Mouse (Mus musculus) heart, embryonic 15.5 days (tissue): ENCODE measurements around the gene Ddx4. TPM values are rescaled to one million over a fixed set of nuclear protein-coding genes. Genes with fewer than 3 reads are reported as not detected.
A peak's percentile ranks its signal among the peaks of the same experiment; 100 is the strongest.

ENCODE experiments used
- ATAC-seq: fragments of 200-750 bp; cut with Nextera tagmentation; replicated peaks from 2 replicates; pipeline ENCODE4 v1.8.0; 2017; ENCODE audit warnings: low read depth, moderate TSS enrichment; ENCODE audit not compliant: insufficient number of reproducible peaks, insufficient read depth, low FRiP score
- H3K27ac ChIP-seq: fragments of 300-500 bp; sonication (generic); 2 replicates; pipeline ENCODE4 v1.5.1; 2015; ENCODE audit warnings: mild to moderate bottlenecking, inconsistent platforms
- H3K27me3 ChIP-seq: fragments of 300-500 bp; sonication (generic); 2 replicates; pipeline ENCODE4 v1.6.1; 2015; ENCODE audit warnings: inconsistent platforms
- H3K36me3 ChIP-seq: fragments of 300-500 bp; sonication (generic); 2 replicates; pipeline ENCODE4 v1.6.1; 2015; ENCODE audit warnings: mild to moderate bottlenecking, inconsistent platforms
- H3K4me1 ChIP-seq: fragments of 300-500 bp; sonication (generic); replicated peaks from 2 replicates; pipeline ENCODE4 v1.6.1; 2015; ENCODE audit warnings: inconsistent platforms
- H3K4me2 ChIP-seq: fragments of 300-500 bp; sonication (generic); 2 replicates; pipeline ENCODE4 v1.6.1; 2015; ENCODE audit warnings: inconsistent platforms, mild to moderate bottlenecking, moderate library complexity
- H3K4me3 ChIP-seq: fragments of 300-500 bp; sonication (generic); 2 replicates; pipeline ENCODE4 v1.5.1; 2015; ENCODE audit warnings: mild to moderate bottlenecking, inconsistent platforms
- H3K9ac ChIP-seq: fragments of 300-500 bp; sonication (generic); 2 replicates; pipeline ENCODE4 v1.6.1; 2015; ENCODE audit warnings: mild to moderate bottlenecking, inconsistent platforms
- H3K9me3 ChIP-seq: fragments of 300-500 bp; sonication (generic); replicated peaks from 2 replicates; pipeline ENCODE4 v1.6.1; 2016; ENCODE audit warnings: inconsistent platforms
- WGBS: fragments of 180-500 bp; shearing (Covaris S2); methylation state at CpG from one replicate; pipeline ENCODE4 v1.1.7; 2015; ENCODE audit warnings: mixed read lengths; 5-methylcytosine and 5-hydroxymethylcytosine counted together
- polyA plus RNA-seq: library from polyadenylated mRNA; unstranded; fragments of >200 nt; fragmentation: Nextera tagmentation; extraction: Ambion mirVana; gene quantifications from 2 replicates; pipeline ENCODE4 v1.2.1, GENCODE M21; 2015

Ddx4 gene
- polyA plus RNA-seq, 1 experiment from 2014 or later, result 0.52 TPM

GRCm38 (mm10) chr13:112667215-112667614, 14.9 kb upstream of the Ddx4 start:
- 29% methylated on average over 9 of the region's 9 CpGs for WGBS
- Histone ChIP-seq H3K9ac (no peak overlapping the region), H3K4me2 (peak overlapping the region; percentile 40), H3K27me3 (no peaks in the 10 kb centered on the region), H3K9me3 (no peaks in the 10 kb centered on the region), H3K4me1 (peaks cover 11% of the 10 kb centered on the region; the same call in 1 of the 2 replicates), H3K36me3 (peaks cover 4% of the 10 kb centered on the region; the same call in 1 of the 2 replicates), H3K4me3 (no peak overlapping the region), H3K27ac (0 out of 2 replicates have a peak overlapping the region, but pooled peaks have one; percentile 9)
- ATAC-seq, result peak; percentile 67; the same call in 1 of the 2 replicates

- no peak overlapping the region for H3K9ac ChIP-seq
- no peaks in the 10 kb centered on the region for H3K9me3 ChIP-seq
- peak overlapping the region; percentile 40 for H3K4me2 ChIP-seq
- peaks cover 13% of the 10 kb centered on the region for H3K4me1 ChIP-seq
- H3K27me3 ChIP-seq, result no peaks in the 10 kb centered on the region
- H3K36me3 ChIP-seq, result peaks cover 4% of the 10 kb centered on the region; the same call in 1 of the 2 replicates
- no peak for ATAC-seq
- 0 out of 2 replicates have a peak overlapping the region, but pooled peaks have one; percentile 9 for H3K27ac ChIP-seq
- 75% methylated on average over 10 of the region's 10 CpGs for WGBS
- no peak overlapping the region for H3K4me3 ChIP-seq
These were observed 14.3 kb upstream of the Ddx4 start for GRCm38 (mm10) chr13:112666433-112667024.

- peak overlapping the region; percentile 82; the same call in 1 of the 2 replicates for H3K4me3 ChIP-seq
- H3K4me1 ChIP-seq, result peaks cover 15% of the 10 kb centered on the region
- no peaks in the 10 kb centered on the region for H3K9me3 ChIP-seq
- H3K4me2 ChIP-seq, result peak overlapping the region; percentile 91
- ATAC-seq, result no peak
- H3K36me3 ChIP-seq, result no peaks in the 10 kb centered on the region
- H3K27me3 ChIP-seq, result no peaks in the 10 kb centered on the region
- no peak overlapping the region for H3K27ac ChIP-seq
- H3K9ac ChIP-seq, result no peak overlapping the region
- 75% methylated on average over 2 of the region's 2 CpGs for WGBS
These were observed 9.4 kb upstream of the Ddx4 start for GRCm38 (mm10) chr13:112661687-112662086.

GRCm38 (mm10) chr13:112660574-112661381, 8.5 kb upstream of the Ddx4 start, which contains the start of gene Slc38a9:
TSS of gene Slc38a9 (plus strand) at chr13:112660751.
- Histone ChIP-seq H3K4me3 (peak within 1 kb of the TSS; percentile 82), H3K27me3 (no peaks in the 10 kb centered on the region), H3K36me3 (no peaks in the 10 kb centered on the region), H3K4me1 (peaks cover 11% of the 10 kb centered on the region), H3K4me2 (peak within 1 kb of the TSS; percentile 91), H3K9ac (peak within 1 kb of the TSS; percentile 85), H3K27ac (peak within 1 kb of the TSS; percentile 77), H3K9me3 (no peaks in the 10 kb centered on the region)
- peak; percentile 98 for ATAC-seq
- under 1% methylated on average over 33 of the region's 33 CpGs for WGBS

- Histone ChIP-seq H3K4me3 (peak overlapping the region; percentile 82), H3K4me1 (peaks cover 11% of the 10 kb centered on the region), H3K27me3 (no peaks in the 10 kb centered on the region), H3K4me2 (peak overlapping the region; percentile 91), H3K9me3 (no peaks in the 10 kb centered on the region), H3K36me3 (no peaks in the 10 kb centered on the region), H3K27ac (no peak overlapping the region), H3K9ac (peak overlapping the region; percentile 55)
- 4% methylated on average over 10 of the region's 10 CpGs for WGBS
- ATAC-seq, result no peak
These were observed 7.8 kb upstream of the Ddx4 start for GRCm38 (mm10) chr13:112659986-112660573.

GRCm38 (mm10) chr13:112651183-112651582, 1.1 kb downstream of the Ddx4 start:
- H3K4me2 ChIP-seq, result no peak overlapping the region
- no peak overlapping the region for H3K4me3 ChIP-seq
- no peaks in the 10 kb centered on the region for H3K9me3 ChIP-seq
- no peak overlapping the region for H3K27ac ChIP-seq
- H3K36me3 ChIP-seq, result no peaks in the 10 kb centered on the region
- ATAC-seq, result no peak
- WGBS, result 89% methylated on average over 3 of the region's 3 CpGs
- H3K27me3 ChIP-seq, result no peaks in the 10 kb centered on the region
- no peak overlapping the region for H3K9ac ChIP-seq
- H3K4me1 ChIP-seq, result no peaks in the 10 kb centered on the region

GRCm38 (mm10) chr13:112645529-112646186, 6.6 kb downstream of the Ddx4 start:
- Histone ChIP-seq H3K27ac (no peak overlapping the region), H3K9me3 (no peaks in the 10 kb centered on the region), H3K4me3 (no peak overlapping the region), H3K4me1 (no peaks in the 10 kb centered on the region), H3K9ac (no peak overlapping the region), H3K27me3 (no peaks in the 10 kb centered on the region), H3K4me2 (no peak overlapping the region), H3K36me3 (no peaks in the 10 kb centered on the region)
- no peak for ATAC-seq
- 89% methylated on average over 1 of the region's 1 CpGs for WGBS

- WGBS, result 83% methylated on average over 3 of the region's 3 CpGs
- Histone ChIP-seq H3K9me3 (no peaks in the 10 kb centered on the region), H3K4me1 (no peaks in the 10 kb centered on the region)
These were observed 7.3 kb downstream of the Ddx4 start for GRCm38 (mm10) chr13:112644996-112645395.

GRCm38 (mm10) chr13:112642897-112643296, 9.4 kb downstream of the Ddx4 start:
- ATAC-seq, result no peak
- no peaks in the 10 kb centered on the region for H3K4me1 ChIP-seq
- 80% methylated on average over 3 of the region's 3 CpGs for WGBS
- no peaks in the 10 kb centered on the region for H3K27me3 ChIP-seq
- H3K4me2 ChIP-seq, result no peak overlapping the region
- H3K9me3 ChIP-seq, result no peaks in the 10 kb centered on the region
- H3K27ac ChIP-seq, result no peak overlapping the region
- no peaks in the 10 kb centered on the region for H3K36me3 ChIP-seq
- H3K4me3 ChIP-seq, result no peak overlapping the region
- no peak overlapping the region for H3K9ac ChIP-seq

More at GRCm38 (mm10) chr13:112644996-112645395, 7.3 kb downstream of the Ddx4 start:
- no peak overlapping the region for H3K4me3 ChIP-seq
- no peak overlapping the region for H3K27ac ChIP-seq
- H3K36me3 ChIP-seq, result no peaks in the 10 kb centered on the region
- H3K9ac ChIP-seq, result no peak overlapping the region
- H3K4me2 ChIP-seq, result no peak overlapping the region
- ATAC-seq, result no peak
- H3K27me3 ChIP-seq, result no peaks in the 10 kb centered on the region

GRCm38 (mm10) chr13:112639111-112639510, 13.2 kb downstream of the Ddx4 start:
- Histone ChIP-seq H3K27me3 (no peaks in the 10 kb centered on the region), H3K9ac (no peak overlapping the region), H3K36me3 (no peaks in the 10 kb centered on the region), H3K4me3 (no peak overlapping the region), H3K27ac (no peak overlapping the region), H3K4me1 (no peaks in the 10 kb centered on the region), H3K9me3 (no peaks in the 10 kb centered on the region), H3K4me2 (no peak overlapping the region)
- no peak for ATAC-seq
- 64% methylated on average over 4 of the region's 4 CpGs for WGBS

GRCm38 (mm10) chr13:112636498-112636897, 15.8 kb downstream of the Ddx4 start:
- Histone ChIP-seq H3K9ac (no peak overlapping the region), H3K9me3 (no peaks in the 10 kb centered on the region), H3K4me2 (no peak overlapping the region), H3K27me3 (no peaks in the 10 kb centered on the region), H3K4me1 (no peaks in the 10 kb centered on the region), H3K4me3 (no peak overlapping the region), H3K27ac (no peak overlapping the region), H3K36me3 (no peaks in the 10 kb centered on the region)
- ATAC-seq, result no peak
- 33% methylated on average over 3 of the region's 3 CpGs for WGBS
